Mouse (Mus musculus) olfactory bulb, adult 2 months (tissue): ENCODE data around the gene Phykpl.

Experiments
- CTCF ChIP-seq: fragments of 200-500 bp; IDR thresholded peaks from 2 replicates; pipeline ENCODE4 v1.5.1; 2012; ENCODE audit warnings: low read depth, mild to moderate bottlenecking, low read length, moderate library complexity; ENCODE audit not compliant: insufficient read depth
- POLR2A ChIP-seq: fragments of 200-500 bp; IDR thresholded peaks from 2 replicates; pipeline ENCODE4 v1.6.1; 2012; ENCODE audit warnings: mild to moderate bottlenecking, low read depth, low read length, moderate library complexity; ENCODE audit not compliant: insufficient read depth

- no peak for TF ChIP-seq CTCF
- no peak for TF ChIP-seq POLR2A
Measured at GRCm38 (mm10) chr11:51614256-51614655, 29.7 kb downstream of the Phykpl start.
